Mouse (Mus musculus): ENCODE measurements around the gene Gm20431.

GRCm38 (mm10) chr2:167686382-167687249, 25.3 kb upstream of the Gm20431 start:
- TF ChIP-seq HCFC1 (IDR thresholded peaks at IDR 0.05; ENCODE audit: borderline replicate concordance, insufficient read depth, low read length) (no peak), ZC3H11A (IDR thresholded peaks at IDR 0.05; ENCODE audit: borderline replicate concordance, low read depth, low read length) (no peak), ZNF384 (IDR thresholded peaks at IDR 0.05; ENCODE audit: low read depth, low read length) (no peak), CHD2 (IDR thresholded peaks at IDR 0.05; ENCODE audit: low read depth, low read length) (no peak)

Measured in ES-E14 (cell line).